Mouse (Mus musculus): ENCODE measurements at regions not wholly inside any gene's neighbourhood (a gene's known extent, or its start where the extent isn't known, plus 50 kb on each side); places are given as distances from the start of the nearest gene placed in this dataset.

DNA sequence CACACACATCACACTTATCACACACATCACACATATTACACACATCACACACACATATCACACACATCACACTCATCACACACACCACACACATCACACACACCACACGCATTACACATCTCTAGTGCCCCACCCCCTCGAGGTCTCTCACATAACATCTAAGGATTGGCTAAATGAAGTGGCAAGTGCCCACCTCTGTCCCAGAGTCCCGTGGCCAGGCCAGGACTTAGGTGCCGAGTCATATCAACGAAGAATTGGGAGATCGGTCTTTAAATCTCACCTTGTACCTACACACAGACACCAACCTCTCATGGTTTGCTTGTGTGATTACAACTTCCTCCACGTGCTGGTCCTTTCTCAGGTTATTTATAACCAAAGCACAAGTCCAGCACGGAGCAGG is 117.7 kb upstream of the Tbca start:
- no peaks in the 10 kb centered on the region for H3K9me3 ChIP-seq (replicated peaks; ENCODE audit: low read length)
- dilution Hi-C loops (cut with MboI; ENCODE audit: extremely low pct_ligation_motif_present, extremely low pct_unique_long_range_greater_than_20kb, low sequenced_read_pairs) = no loop called here
- peaks cover 3 to 4% of the 10 kb centered on the region in 2 experiments; a peak in 3 of 4 replicates for H3K4me1 ChIP-seq (ENCODE audit: control insufficient read depth in 1 of 2, insufficient read depth in 2 of 2)
- H3K4me3 ChIP-seq (replicated peaks in 1 of 3; ENCODE audit: low read depth in 2 of 3, low read length in 2 of 3, poor library complexity in 1 of 3) = no peak overlapping the region
- H3K27me3 ChIP-seq (replicated peaks) = no peaks in the 10 kb centered on the region
- no peak overlapping the region for H3K4me2 ChIP-seq (ENCODE audit: insufficient read depth, low read depth, poor library complexity, severe bottlenecking)
- no peak for DNase-seq (ENCODE audit: extremely low read depth)
- H3K36me3 ChIP-seq (replicated peaks in 1 of 2; ENCODE audit: control insufficient read depth in 1 of 2, insufficient read depth in 1 of 2, low read length in 1 of 2) = no peaks in the 10 kb centered on the region
- no peaks in the 10 kb centered on the region for H3K79me2 ChIP-seq (replicated peaks; ENCODE audit: control insufficient read depth, extremely low read depth, insufficient read depth, poor library complexity, severe bottlenecking)
- no peak overlapping the region for H3K27ac ChIP-seq (ENCODE audit: insufficient read depth, low read depth)
- TF ChIP-seq USF2 (conservative IDR thresholded peaks at IDR 0.05; ENCODE audit: low read depth, low read length) (no peak), ELF1 (IDR thresholded peaks at IDR 0.05; ENCODE audit: low read depth, low read length) (no peak), MEF2A (IDR thresholded peaks at IDR 0.05; ENCODE audit: borderline replicate concordance, low read depth, low read length) (no peak), JUND (conservative IDR thresholded peaks at IDR 0.05; ENCODE audit: low read depth, low read length) (no peak), SMC3 (IDR thresholded peaks at IDR 0.05; ENCODE audit: low read depth, low read length) (no peak), PAX5 (IDR thresholded peaks at IDR 0.05; ENCODE audit: low read length) (no peak), POLR2AphosphoS2 (IDR thresholded peaks at IDR 0.05; ENCODE audit: low read depth, low read length) (no peak), RCOR1 (conservative IDR thresholded peaks at IDR 0.05; ENCODE audit: low read depth, low read length) (no peak), USF1 (IDR thresholded peaks at IDR 0.05; ENCODE audit: low read depth, low read length) (no peak), IRF4 (IDR thresholded peaks at IDR 0.05; ENCODE audit: low read depth, low read length) (no peak), MXI1 (IDR thresholded peaks at IDR 0.05; ENCODE audit: low read depth, low read length) (no peak), NRF1 (IDR thresholded peaks at IDR 0.05; ENCODE audit: low read depth, low read length) (no peak)
- in situ Hi-C loops (cut with MboI; ENCODE audit: low pct_ligation_motif_present, low pct_unique_long_range_greater_than_20kb, low sequenced_read_pairs) = no loop called here
- no peak overlapping the region for H3K9ac ChIP-seq (ENCODE audit: insufficient read depth, low read depth)

DNA sequence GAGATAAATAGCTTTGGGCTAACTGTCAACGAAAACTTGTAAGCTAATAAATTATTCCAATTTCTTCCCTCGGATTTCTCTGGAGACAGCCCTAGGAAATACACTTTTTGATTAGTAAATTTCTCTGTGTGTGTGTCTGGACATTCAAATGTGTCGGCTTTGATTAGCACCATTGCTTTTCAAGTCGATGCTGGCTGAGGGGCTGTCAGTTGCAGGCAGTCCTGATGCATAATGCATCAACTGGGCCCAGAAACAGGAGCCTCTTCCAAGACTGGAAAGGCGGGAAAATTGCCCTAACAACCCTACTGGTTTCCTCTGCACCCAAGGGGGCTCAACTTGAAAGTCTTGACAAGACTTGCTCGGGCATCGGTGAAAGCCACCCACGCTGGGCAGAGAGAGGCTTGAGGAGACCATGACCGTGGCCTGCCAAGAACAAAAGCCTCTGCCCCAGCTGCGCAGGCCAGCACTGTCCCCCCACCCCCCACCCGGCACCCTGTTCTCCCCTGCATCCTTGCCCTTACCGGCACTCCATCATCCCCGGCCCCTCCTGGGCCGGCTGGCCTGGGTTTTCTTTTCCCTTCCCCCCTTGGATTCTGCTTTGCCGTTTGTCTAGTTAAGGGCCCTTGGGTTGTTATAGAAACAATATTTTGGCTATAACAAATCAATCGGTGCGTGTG is 108.1 kb upstream of the Tbca start:
- Histone ChIP-seq H3K9ac (ENCODE audit: insufficient read depth, low read depth) (no peak overlapping the region), H3K27me3 (replicated peaks) (no peaks in the 10 kb centered on the region), H3K4me1 (ENCODE audit: control insufficient read depth in 1 of 2, insufficient read depth in 2 of 2) (no peaks in the 10 kb centered on the region), H3K4me2 (ENCODE audit: insufficient read depth, low read depth, poor library complexity, severe bottlenecking) (no peak overlapping the region), H3K79me2 (replicated peaks; ENCODE audit: control insufficient read depth, extremely low read depth, insufficient read depth, poor library complexity, severe bottlenecking) (no peaks in the 10 kb centered on the region), H3K9me3 (replicated peaks; ENCODE audit: low read length) (no peaks in the 10 kb centered on the region), H3K4me3 (replicated peaks in 1 of 3; ENCODE audit: low read depth in 2 of 3, low read length in 2 of 3, poor library complexity in 1 of 3) (no peak overlapping the region), H3K36me3 (replicated peaks in 1 of 2; ENCODE audit: control insufficient read depth in 1 of 2, insufficient read depth in 1 of 2, low read length in 1 of 2) (no peaks in the 10 kb centered on the region), H3K27ac (ENCODE audit: insufficient read depth, low read depth) (no peak overlapping the region)
- TF ChIP-seq KAT2A (IDR thresholded peaks at IDR 0.05; ENCODE audit: insufficient replicate concordance, low read length) (no peak), CHD1 (IDR thresholded peaks at IDR 0.05; ENCODE audit: low read depth, low read length) (no peak), MXI1 (IDR thresholded peaks at IDR 0.05; ENCODE audit: low read depth, low read length) (no peak), JUN (IDR thresholded peaks at IDR 0.05; ENCODE audit: insufficient read depth, low read depth, low read length) (no peak), CHD2 (IDR thresholded peaks at IDR 0.05; ENCODE audit: low read length) (no peak), UBTF (IDR thresholded peaks at IDR 0.05; ENCODE audit: low read depth, low read length) (no peak), MAZ (IDR thresholded peaks at IDR 0.05; ENCODE audit: low read depth, low read length) (no peak), ZC3H11A (IDR thresholded peaks at IDR 0.05; ENCODE audit: low read depth, low read length) (no peak)
- in situ Hi-C loops (cut with MboI; ENCODE audit: low pct_ligation_motif_present, low pct_unique_long_range_greater_than_20kb, low sequenced_read_pairs) (no loop called here), dilution Hi-C loops (cut with MboI; ENCODE audit: extremely low pct_ligation_motif_present, extremely low pct_unique_long_range_greater_than_20kb, low sequenced_read_pairs) (no loop called here)
- DNase-seq (ENCODE audit: extremely low read depth) = no peak
